Mouse (Mus musculus): ENCODE results near the gene Scai.

Gene Scai

DNA sequence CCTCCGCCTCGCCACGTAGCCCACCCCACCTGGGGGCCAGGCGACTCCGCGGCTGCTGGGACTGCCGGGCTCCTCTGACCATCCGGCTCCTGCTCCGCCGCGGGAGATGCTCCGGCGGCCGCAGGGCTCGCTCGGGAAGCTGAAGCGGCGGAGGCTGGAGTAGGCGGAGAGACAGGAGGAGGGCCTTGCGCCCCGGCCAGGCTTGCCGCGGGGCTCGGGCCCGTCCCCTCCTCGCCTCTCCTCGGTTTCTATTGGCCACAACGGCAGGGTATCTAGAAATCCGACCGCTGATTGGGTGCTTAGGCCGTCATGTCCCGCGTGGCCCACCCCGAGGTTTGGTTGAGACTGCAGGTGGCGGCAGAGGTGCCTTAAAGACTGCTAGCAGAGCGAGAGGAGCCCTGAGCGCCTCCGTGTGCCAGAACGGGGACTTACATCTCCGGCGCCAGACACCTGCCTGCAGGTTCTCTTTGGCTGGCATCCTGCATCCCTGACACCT lies at the start of gene Scai:
Scai (minus strand) TSS at position 174 of the 496 bp plus-strand sequence.
- peak; percentile 97 to 99 for DNase-seq

GRCm38 (mm10) chr2:39226731-39227130 lies 36.2 kb upstream of the Scai start:
- no peak for DNase-seq

- DNase-seq = peak; percentile 92 to 96
Measured at GRCm38 (mm10) chr2:39226019-39226640, 35.6 kb upstream of the Scai start, which contains the start of gene Ppp6c. Gene Ppp6c (minus strand): TSS chr2:39226451.

DNA sequence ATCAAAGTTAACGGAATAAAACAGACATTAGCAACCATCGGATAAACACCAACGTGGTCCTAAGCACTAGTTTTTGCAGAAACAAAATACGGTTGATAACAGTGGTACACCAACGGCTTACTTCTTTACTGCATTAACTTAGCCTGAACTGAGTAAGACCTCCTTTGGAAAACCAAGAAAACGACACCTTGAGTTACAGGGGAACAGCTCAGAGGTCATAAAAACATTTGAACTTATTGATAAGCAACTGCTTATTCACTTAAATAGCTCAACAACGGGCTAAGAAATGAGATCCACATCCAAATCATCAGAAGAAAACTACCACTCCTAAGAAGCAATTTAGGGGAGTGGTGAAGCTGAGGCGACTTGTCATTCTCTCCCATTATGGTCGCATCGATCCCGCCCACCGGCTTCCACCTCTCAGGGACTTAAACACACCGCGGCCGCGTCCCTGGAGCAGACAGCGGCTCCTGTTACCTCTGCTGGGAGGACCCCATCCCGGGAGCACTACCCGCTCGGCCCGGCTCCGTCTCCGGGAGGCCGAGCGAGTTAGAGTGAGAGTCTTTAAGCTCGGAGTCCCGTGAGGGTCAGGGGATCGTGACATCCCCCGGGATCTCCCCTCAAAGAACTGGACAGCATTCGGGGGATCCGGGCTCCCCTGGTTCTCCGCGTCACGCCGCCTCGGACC lies 34.9 kb upstream of the Scai start:
- peak; percentile 52 to 66 for DNase-seq

DNA sequence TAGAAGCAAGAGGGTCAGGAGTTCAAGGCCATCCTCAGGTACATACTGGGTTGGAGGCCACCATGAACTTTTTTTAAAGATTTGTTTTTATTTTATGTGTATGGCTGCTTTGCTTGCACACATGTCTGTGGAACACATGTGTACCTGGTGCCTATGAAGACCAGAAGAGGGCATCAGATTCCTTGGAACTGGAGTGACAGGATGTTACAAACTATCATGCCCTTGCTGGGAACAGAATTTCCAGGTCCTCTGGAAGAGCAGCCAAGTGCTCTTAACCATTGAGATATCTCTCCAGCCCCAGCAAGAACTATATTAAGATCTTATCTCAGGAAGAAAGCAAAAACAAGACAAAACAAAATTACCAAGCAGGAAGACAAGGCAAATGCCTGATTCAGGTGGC lies 34.1 kb upstream of the Scai start:
- DNase-seq = no peak

DNA sequence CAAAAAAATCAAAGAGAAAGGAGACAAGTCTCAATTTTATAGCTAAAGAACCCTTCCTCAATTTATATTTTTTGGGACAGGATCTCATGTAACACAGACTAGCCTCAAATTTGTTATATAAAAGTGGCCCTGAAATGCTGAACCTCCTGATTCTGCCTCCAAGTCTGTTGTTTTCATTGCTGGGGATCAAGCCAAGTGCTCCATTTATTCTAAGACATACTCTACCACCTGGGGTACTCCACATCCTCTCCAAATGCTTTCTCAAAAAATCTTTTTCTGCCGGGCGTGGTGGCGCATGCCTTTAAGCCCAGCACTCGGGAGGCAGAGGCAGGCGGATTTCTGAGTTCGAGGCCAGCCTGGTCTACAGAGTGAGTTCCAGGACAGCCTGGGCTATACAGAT lies 29.5 kb upstream of the Scai start:
- no peak for DNase-seq

- DNase-seq = no peak
Measured at GRCm38 (mm10) chr2:39219034-39219433, 28.5 kb upstream of the Scai start.

DNA sequence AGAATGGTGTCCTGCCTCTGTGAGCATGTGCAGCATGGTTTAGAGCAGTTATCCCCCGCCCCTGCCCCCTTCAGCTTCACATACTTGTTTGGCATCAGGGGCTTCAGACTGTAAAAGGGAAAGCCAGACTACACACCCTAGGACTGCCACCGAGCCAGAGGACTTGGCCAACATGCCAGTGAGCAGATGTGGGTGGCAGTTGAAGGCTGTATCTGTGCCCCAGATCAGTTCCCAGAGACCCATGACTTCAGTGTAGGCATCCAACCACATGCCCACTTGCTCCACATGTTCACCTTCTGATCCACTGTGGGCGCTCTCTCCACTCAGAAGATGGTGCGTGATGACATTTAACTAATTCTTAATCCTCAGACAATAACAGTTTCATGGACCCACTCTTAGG lies 26.6 kb upstream of the Scai start:
- DNase-seq = no peak

- no peak for DNase-seq
Measured at GRCm38 (mm10) chr2:39210738-39211137, 20.2 kb upstream of the Scai start.

- DNase-seq = no peak
Measured at GRCm38 (mm10) chr2:39203359-39203758, 12.8 kb upstream of the Scai start.

- DNase-seq = no peak
Measured at GRCm38 (mm10) chr2:39194809-39195208, 4.3 kb upstream of the Scai start.

DNA sequence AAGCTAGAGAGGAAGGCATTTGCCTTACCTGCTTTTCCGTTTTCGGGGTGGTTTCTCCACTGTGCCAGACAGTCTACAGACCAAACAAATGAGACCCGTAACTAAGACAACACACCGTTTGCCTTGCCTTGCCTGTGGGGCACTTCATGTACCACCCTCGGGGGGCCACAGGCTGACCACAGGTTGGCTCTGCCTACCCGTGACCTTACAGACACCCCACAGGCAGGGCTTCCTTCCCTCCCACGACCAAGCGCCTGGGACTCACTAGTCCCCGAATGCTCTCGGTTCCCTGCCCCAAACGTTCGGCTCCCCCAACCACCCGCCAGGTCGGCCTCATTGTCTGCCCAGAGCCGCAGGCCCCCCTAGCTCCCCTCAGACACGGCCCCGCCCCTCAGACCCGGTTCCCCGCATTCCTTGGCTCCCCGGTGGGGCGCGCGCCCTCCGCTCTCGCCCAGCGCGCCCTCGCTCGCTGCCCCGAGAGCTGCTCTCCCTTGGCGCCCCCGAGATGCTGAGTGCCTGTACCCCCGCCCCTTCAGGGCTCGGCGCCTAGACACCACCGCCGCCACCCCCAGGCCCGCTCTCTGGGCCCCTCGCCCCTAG lies 473 bp downstream of the Scai start:
- DNase-seq = peak; percentile 66 to 78

- peak in 1 of 2 experiments; percentile 3 for DNase-seq
Measured at GRCm38 (mm10) chr2:39185942-39186341, 4.6 kb downstream of the Scai start.

GRCm38 (mm10) chr2:39183587-39183986 lies 6.9 kb downstream of the Scai start:
- DNase-seq = no peak

GRCm38 (mm10) chr2:39160996-39161395 lies 29.5 kb downstream of the Scai start:
- DNase-seq = no peak

- no peak for DNase-seq
Measured at GRCm38 (mm10) chr2:39157916-39158315, 32.6 kb downstream of the Scai start.

DNA sequence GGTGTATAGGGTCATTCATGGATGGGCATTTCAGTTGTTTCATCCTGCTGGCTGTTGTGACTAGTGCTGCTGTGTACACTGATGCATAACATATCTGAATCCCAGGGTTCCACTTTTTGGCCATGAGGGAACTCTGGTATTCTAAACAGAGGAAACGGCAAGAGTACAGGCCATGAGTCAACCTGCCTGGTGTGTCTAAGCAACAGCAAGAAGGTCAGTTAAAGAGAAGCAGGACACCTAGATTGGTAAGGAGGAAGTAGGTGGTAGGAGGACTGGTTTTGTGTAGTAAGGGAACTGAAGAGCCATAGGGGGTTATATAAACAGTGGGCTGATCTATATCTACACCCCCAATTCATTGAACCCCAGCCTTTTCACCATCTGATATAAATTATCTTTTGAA lies 33.7 kb downstream of the Scai start:
- no peak for DNase-seq

GRCm38 (mm10) chr2:39150943-39151342 lies 39.6 kb downstream of the Scai start:
- no peak for DNase-seq

- no peak for DNase-seq
Measured at GRCm38 (mm10) chr2:39148075-39148474, 42.5 kb downstream of the Scai start.

DNA sequence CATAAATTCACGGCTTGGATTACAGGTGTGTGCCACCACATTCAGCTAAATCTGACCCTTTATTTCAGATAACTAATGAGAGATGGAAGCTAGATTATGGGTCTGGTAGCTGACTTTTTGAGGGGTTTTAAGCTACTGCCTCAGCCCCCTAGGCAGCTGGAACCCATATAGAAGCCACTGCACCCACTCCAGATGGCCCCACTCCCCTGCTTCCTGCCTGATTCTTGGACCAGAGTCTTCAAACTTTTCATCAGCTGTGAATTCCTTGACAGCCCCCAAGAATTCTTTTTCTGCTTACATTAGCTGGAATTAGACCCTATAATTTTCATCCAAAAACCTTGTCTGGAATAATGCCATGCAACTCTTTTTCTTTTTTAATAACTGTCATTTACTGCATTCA lies 44.1 kb downstream of the Scai start:
- peak; percentile 8 to 35 for DNase-seq

GRCm38 (mm10) chr2:39142357-39142948 lies 48.1 kb downstream of the Scai start:
- DNase-seq = no peak

- DNase-seq = no peak
Measured at GRCm38 (mm10) chr2:39140586-39141455, 49.7 kb downstream of the Scai start.
